In the genomic region with DNA sequence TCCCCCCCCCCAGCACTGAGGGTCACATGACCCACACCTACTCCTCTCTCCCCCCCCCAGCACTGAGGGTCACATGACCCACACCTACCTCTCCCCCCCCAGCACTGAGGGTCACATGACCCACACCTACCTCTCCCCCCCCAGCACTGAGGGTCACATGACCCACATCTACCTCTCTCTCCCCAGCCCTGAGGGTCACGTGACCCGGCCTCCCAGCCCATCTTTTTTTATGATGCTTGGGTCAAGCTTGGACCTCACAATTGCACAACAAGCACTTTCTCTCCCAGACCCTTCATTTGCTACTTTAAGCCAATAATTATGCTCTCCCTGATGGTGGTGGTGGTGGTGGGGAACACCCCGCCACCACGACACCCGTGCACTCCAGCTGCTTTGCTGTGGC, we compare ENCODE assay signal across 18 mouse cellular contexts.
"Had no signal": no experiment of that assay in that cellular context is flagged by ENCODE, and none has a peak within 500 bp of the region (broad histone marks: within the 10 kb centered on the region; RNA-seq: fewer than 3 reads in every experiment).

No protein-coding gene starts in this region.

- H3K27me3 ChIP-seq: midbrain, embryonic 12.5 days; neural tube, embryonic 13.5 days; neural tube, embryonic 15.5 days had no signal

- H3K4me3 ChIP-seq: midbrain, embryonic 10.5 days; midbrain, embryonic 12.5 days; neural tube, embryonic 13.5 days; neural tube, embryonic 15.5 days had no signal

- ATAC-seq: midbrain, embryonic 16.5 days had no signal

- DNase-seq: lung, adult 18-20 months; lung, embryonic 14.5 days; lung, postnatal 10 days; lung, postnatal 4 days; midbrain, embryonic 14.5 days; retina, postnatal 1 day; right cerebral cortex, adult 18-20 months; right cerebral cortex, postnatal 25 days; right cerebral cortex, postnatal 4 days; spleen, adult 18-20 months; thymus, adult 18-20 months; thymus, postnatal 14 days; thymus, postnatal 36 days had no signal

- H3K27ac ChIP-seq: midbrain, embryonic 10.5 days; midbrain, embryonic 12.5 days; neural tube, embryonic 13.5 days; neural tube, embryonic 15.5 days had no signal

- H3K4me2 ChIP-seq: lung, embryonic 14.5 days; midbrain, embryonic 12.5 days; neural tube, embryonic 13.5 days; neural tube, embryonic 15.5 days had no signal

- H3K4me1 ChIP-seq: neural tube, embryonic 15.5 days had no signal

- H3K9ac ChIP-seq: lung, embryonic 14.5 days; midbrain, embryonic 12.5 days; neural tube, embryonic 13.5 days; neural tube, embryonic 15.5 days had no signal

- H3K9me3 ChIP-seq: midbrain, embryonic 10.5 days; midbrain, embryonic 12.5 days; neural tube, embryonic 13.5 days; neural tube, embryonic 15.5 days had no signal
